24 mouse cellular contexts compared by ENCODE assay signal in genomic region chr17:79241489-79241888, GRCm38 (mm10).
DNase-seq lines count a peak whose midpoint lies in the region; ATAC-seq lines count a peak whose summit lies in the region.
"Had no signal": no experiment of that assay in that cellular context is flagged by ENCODE, and none has a peak within 500 bp of the region (broad histone marks: within the 10 kb centered on the region; RNA-seq: fewer than 3 reads in every experiment).

No protein-coding gene starts in this region.

- H3K4me2 ChIP-seq in kidney, embryonic 16.5 days (replicated peaks; ENCODE audit: low read depth, low read length): no peak overlapping the region
- H3K4me2 ChIP-seq in kidney, embryonic 14.5 days (replicated peaks; ENCODE audit: low read depth, low read length): no peak overlapping the region
- H3K4me2 ChIP-seq: embryonic facial prominence, embryonic 12.5 days; forebrain, embryonic 13.5 days had no signal

- no peaks in the 10 kb centered on the region for H3K4me1 ChIP-seq in kidney, embryonic 16.5 days (ENCODE audit: insufficient read depth, low read length)
- H3K4me1 ChIP-seq in kidney, embryonic 14.5 days (ENCODE audit: control insufficient read depth, insufficient read depth, low read length): no peaks in the 10 kb centered on the region
- H3K4me1 ChIP-seq: embryonic facial prominence, embryonic 10.5 days; embryonic facial prominence, embryonic 12.5 days had no signal

- 80% methylated on average over 3 of the region's 3 CpGs for WGBS in kidney, embryonic 16.5 days
- 84% methylated on average over 3 of the region's 3 CpGs for WGBS in kidney, embryonic 14.5 days

- H3K9me3 ChIP-seq in kidney, embryonic 16.5 days (ENCODE audit: low read length): no peaks in the 10 kb centered on the region
- H3K9me3 ChIP-seq in kidney, embryonic 14.5 days (ENCODE audit: control insufficient read depth, low read length): no peaks in the 10 kb centered on the region; the same call in 1 of the 2 replicates
- H3K9me3 ChIP-seq: embryonic facial prominence, embryonic 12.5 days had no signal

- no peak overlapping the region for H3K27ac ChIP-seq in kidney, embryonic 16.5 days (ENCODE audit: low read length)
- H3K27ac ChIP-seq in kidney, embryonic 14.5 days (ENCODE audit: low read depth, low read length): no peak overlapping the region
- H3K27ac ChIP-seq: embryonic facial prominence, embryonic 10.5 days; embryonic facial prominence, embryonic 12.5 days; forebrain, embryonic 13.5 days had no signal

- no peak overlapping the region for H3K4me3 ChIP-seq in kidney, embryonic 16.5 days (ENCODE audit: low read length)
- no peak overlapping the region for H3K4me3 ChIP-seq in kidney, embryonic 14.5 days (ENCODE audit: low read length)
- H3K4me3 ChIP-seq: embryonic facial prominence, embryonic 10.5 days; embryonic facial prominence, embryonic 12.5 days; forebrain, embryonic 13.5 days had no signal

- ATAC-seq in kidney, embryonic 16.5 days (ENCODE audit: low FRiP score, low TSS enrichment): peak; percentile 59
- no peak for ATAC-seq in kidney, embryonic 14.5 days (ENCODE audit: low FRiP score, low TSS enrichment)
- ATAC-seq: activated CD4-positive, CD25-positive, alpha-beta regulatory T cell, adult 4 months; CD4-positive, CD25-positive, alpha-beta regulatory T cell, adult 4 months; forebrain, embryonic 13.5 days; Patski had no signal

- no peak overlapping the region for H3K9ac ChIP-seq in kidney, embryonic 16.5 days (replicated peaks; ENCODE audit: low read length)
- H3K9ac ChIP-seq in kidney, embryonic 14.5 days (ENCODE audit: low read depth, low read length): no peak overlapping the region
- H3K9ac ChIP-seq: embryonic facial prominence, embryonic 12.5 days; forebrain, embryonic 13.5 days had no signal

- no peaks in the 10 kb centered on the region for H3K36me3 ChIP-seq in kidney, embryonic 16.5 days (ENCODE audit: insufficient read depth, low read length)
- no peaks in the 10 kb centered on the region for H3K36me3 ChIP-seq in kidney, embryonic 14.5 days (ENCODE audit: control insufficient read depth, insufficient read depth, low read length)
- H3K36me3 ChIP-seq: embryonic facial prominence, embryonic 10.5 days; embryonic facial prominence, embryonic 12.5 days; G1E had no signal

- no peaks in the 10 kb centered on the region for H3K27me3 ChIP-seq in kidney, embryonic 16.5 days (ENCODE audit: insufficient read depth, low read length)
- H3K27me3 ChIP-seq in kidney, embryonic 14.5 days (ENCODE audit: control insufficient read depth, insufficient read depth, low read length): no peaks in the 10 kb centered on the region
- H3K27me3 ChIP-seq: CH12.LX; embryonic facial prominence, embryonic 12.5 days; forebrain, embryonic 13.5 days; Patski had no signal

- DNase-seq in heart, adult 11 months: peak; percentile 51
- no peak for DNase-seq in heart, adult 9 months (ENCODE audit: low spot score in 2 of 2)
- DNase-seq in kidney, adult 18-20 months: peak; percentile 3
- DNase-seq in kidney, postnatal 4 days: no peak
- DNase-seq in kidney, adult 8-10 months: peak; percentile 6 to 15
- DNase-seq in kidney, postnatal 25 days: no peak
- DNase-seq: adrenal gland, adult 8-10 months; adrenal gland, postnatal 14 days; adrenal gland, postnatal 36 days; B cell, adult 2 months; cerebellum, adult 11-12 months; cerebellum, adult 2 months; cerebellum, adult 9-10 months; cerebellum, postnatal 25 days had no signal

Comparison
In these comparisons a context has a peak if more than half of its experiments do, and no peak if none do; other contexts are left out.
1. DNase-seq: peak in heart, adult 11 months (single experiment), kidney, adult 18-20 months (single experiment) and kidney, adult 8-10 months (2 of 2); none in heart, adult 9 months (0 of 2), kidney, postnatal 4 days (0 of 2) and kidney, postnatal 25 days (0 of 2).